ENCODE assay signal across 8 mouse cellular contexts in genomic region chrX:140062135-140062975, GRCm38 (mm10). TPM values are rescaled to one million over a fixed set of nuclear protein-coding genes. Genes with fewer than 3 reads are reported as not detected.
DNase-seq lines count a peak whose midpoint lies in the region; ATAC-seq and TF ChIP-seq lines count a peak whose summit lies in the region.

Gene Nup62cl (minus strand): TSS chrX:140062712.
Gene Pih1h3b (plus strand): TSS chrX:140062879.

- no peak within 1 kb of the TSS for H3K27ac ChIP-seq in layer of hippocampus, adult 2 months
- H3K27ac ChIP-seq in forebrain, embryonic 15.5 days (replicated peaks) = no peak within 1 kb of the TSS
- no peak within 1 kb of the TSS for H3K27ac ChIP-seq in hindbrain, embryonic 10.5 days
- no peak within 1 kb of the TSS for H3K27ac ChIP-seq in limb, embryonic 12.5 days
- no peak within 1 kb of the TSS for H3K27ac ChIP-seq in midbrain, embryonic 11.5 days (ENCODE audit: low read depth, low read length)
- no peak within 1 kb of the TSS for H3K27ac ChIP-seq in stomach, embryonic 16.5 days (ENCODE audit: low read length)

- H3K4me3 ChIP-seq in layer of hippocampus, adult 2 months = peak within 1 kb of the TSS; percentile 42
- H3K4me3 ChIP-seq in forebrain, embryonic 15.5 days = peak within 1 kb of the TSS; percentile 37
- H3K4me3 ChIP-seq in hindbrain, embryonic 10.5 days = peak within 1 kb of the TSS; percentile 48
- peak within 1 kb of the TSS; percentile 38 for H3K4me3 ChIP-seq in limb, embryonic 12.5 days (replicated peaks)
- H3K4me3 ChIP-seq in midbrain, embryonic 11.5 days (ENCODE audit: low read depth, low read length) = peak within 1 kb of the TSS; percentile 34
- H3K4me3 ChIP-seq in stomach, embryonic 16.5 days (replicated peaks; ENCODE audit: low read length) = peak within 1 kb of the TSS; percentile 43

- ATAC-seq in forebrain, embryonic 15.5 days (replicated peaks) = peak; percentile 82
- ATAC-seq in limb, embryonic 12.5 days (ENCODE audit: insufficient number of reproducible peaks, insufficient read depth, low FRiP score, low TSS enrichment, low read depth) = peak; percentile 73; the same call in 1 of the 2 replicates
- peak; percentile 90 for ATAC-seq in midbrain, embryonic 11.5 days (ENCODE audit: low FRiP score)
- peak; percentile 73 for ATAC-seq in stomach, embryonic 16.5 days (ENCODE audit: insufficient read depth, low FRiP score)

- peaks cover 15% of the 10 kb centered on the region; the same call in 1 of the 2 replicates for H3K27me3 ChIP-seq in forebrain, embryonic 15.5 days
- H3K27me3 ChIP-seq in hindbrain, embryonic 10.5 days (ENCODE audit: insufficient read depth, poor library complexity, severe bottlenecking) = peaks cover 46% of the 10 kb centered on the region
- peaks cover 42% of the 10 kb centered on the region for H3K27me3 ChIP-seq in limb, embryonic 12.5 days
- peaks cover 21% of the 10 kb centered on the region for H3K27me3 ChIP-seq in midbrain, embryonic 11.5 days (ENCODE audit: control insufficient read depth, insufficient read depth, low read length)
- peaks cover 16% of the 10 kb centered on the region for H3K27me3 ChIP-seq in stomach, embryonic 16.5 days (ENCODE audit: control insufficient read depth, insufficient read depth, low read length)

- no peak within 1 kb of the TSS for H3K9ac ChIP-seq in forebrain, embryonic 15.5 days (replicated peaks)
- H3K9ac ChIP-seq in limb, embryonic 12.5 days (replicated peaks) = no peak within 1 kb of the TSS
- H3K9ac ChIP-seq in midbrain, embryonic 11.5 days (ENCODE audit: low read length) = no peak within 1 kb of the TSS
- H3K9ac ChIP-seq in stomach, embryonic 16.5 days (ENCODE audit: low read length) = peak within 1 kb of the TSS; percentile 21; the same call in 1 of the 2 replicates

- no peak for TF ChIP-seq CTCF in layer of hippocampus, adult 2 months (conservative IDR thresholded peaks at IDR 0.05)

- 22% methylated on average over 63 of the region's 64 CpGs for WGBS in forebrain, embryonic 15.5 days
- WGBS in hindbrain, embryonic 10.5 days = 25% methylated on average over 64 of the region's 64 CpGs
- WGBS in limb, embryonic 12.5 days = 27% methylated on average over 64 of the region's 64 CpGs
- 24% methylated on average over 61 of the region's 64 CpGs for WGBS in midbrain, embryonic 11.5 days
- WGBS in stomach, embryonic 16.5 days = 20% methylated on average over 64 of the region's 64 CpGs

- peaks cover 7% of the 10 kb centered on the region; the same call in 1 of the 2 replicates for H3K4me1 ChIP-seq in forebrain, embryonic 15.5 days
- peaks cover 3% of the 10 kb centered on the region; the same call in 1 of the 2 replicates for H3K4me1 ChIP-seq in hindbrain, embryonic 10.5 days (replicated peaks)
- no peaks in the 10 kb centered on the region for H3K4me1 ChIP-seq in limb, embryonic 12.5 days (replicated peaks)
- no peaks in the 10 kb centered on the region for H3K4me1 ChIP-seq in midbrain, embryonic 11.5 days (ENCODE audit: control insufficient read depth, insufficient read depth, low read length)
- 0 out of 2 replicates have a peak, but pooled peaks cover 3% of the 10 kb centered on the region for H3K4me1 ChIP-seq in stomach, embryonic 16.5 days (ENCODE audit: control insufficient read depth, insufficient read depth, low read length)

- no peak for DNase-seq in layer of hippocampus, adult 2 months (ENCODE audit: low spot score in 2 of 2)
- DNase-seq in layer of hippocampus, adult 11-12 months (ENCODE audit: low spot score) = no peak
- DNase-seq in c-Kit-positive CD71-negative TER-119-negative erythroid progenitor cells, embryonic 14.5 days (ENCODE audit: low read depth) = peak; percentile 24
- peak; percentile 63 for DNase-seq in hindbrain, embryonic 10.5 days (ENCODE audit: low spot score)
- DNase-seq in midbrain, embryonic 11.5 days (ENCODE audit: low spot score, missing footprints) = peak; percentile 92

- peak within 1 kb of the TSS; percentile 51 for H3K4me2 ChIP-seq in forebrain, embryonic 15.5 days (replicated peaks)
- peak within 1 kb of the TSS; percentile 52 for H3K4me2 ChIP-seq in limb, embryonic 12.5 days
- H3K4me2 ChIP-seq in midbrain, embryonic 11.5 days = peak within 1 kb of the TSS; percentile 43
- peak within 1 kb of the TSS; percentile 52 for H3K4me2 ChIP-seq in stomach, embryonic 16.5 days (ENCODE audit: low read depth, low read length)

- H3K9me3 ChIP-seq in forebrain, embryonic 15.5 days = 0 out of 2 replicates have a peak, but pooled peaks cover 4% of the 10 kb centered on the region
- H3K9me3 ChIP-seq in hindbrain, embryonic 10.5 days = peaks cover 11% of the 10 kb centered on the region
- peaks cover 7% of the 10 kb centered on the region for H3K9me3 ChIP-seq in limb, embryonic 12.5 days
- peaks cover 5% of the 10 kb centered on the region; the same call in 1 of the 2 replicates for H3K9me3 ChIP-seq in midbrain, embryonic 11.5 days (ENCODE audit: control insufficient read depth, low read length)
- peaks cover 10% of the 10 kb centered on the region for H3K9me3 ChIP-seq in stomach, embryonic 16.5 days (replicated peaks; ENCODE audit: control insufficient read depth, low read length)

- H3K36me3 ChIP-seq in forebrain, embryonic 15.5 days = no peaks in the 10 kb centered on the region
- no peaks in the 10 kb centered on the region for H3K36me3 ChIP-seq in hindbrain, embryonic 10.5 days
- H3K36me3 ChIP-seq in limb, embryonic 12.5 days = no peaks in the 10 kb centered on the region
- no peaks in the 10 kb centered on the region for H3K36me3 ChIP-seq in midbrain, embryonic 11.5 days (ENCODE audit: control insufficient read depth, insufficient read depth, low read length)
- no peaks in the 10 kb centered on the region for H3K36me3 ChIP-seq in stomach, embryonic 16.5 days (ENCODE audit: control insufficient read depth, insufficient read depth, low read length)

RNA-seq across cellular contexts. Expression of gene Nup62cl, which starts in this region (rescaled TPM):
- under 1 TPM; 0.41 to 0.59 TPM for total RNA-seq in layer of hippocampus, adult 2 months (2021)
- polyA plus RNA-seq in forebrain, embryonic 15.5 days (2015; fragmentation: Nextera tagmentation; extraction: Ambion mirVana) = 1.9 and 3.0 TPM in 2 replicates
- 1.9 and 3.0 TPM in 2 replicates for polyA plus RNA-seq in hindbrain, embryonic 10.5 days (2016; fragmentation: Nextera tagmentation; extraction: Ambion mirVana)
- 3.4 and 4.4 TPM in 2 replicates for polyA plus RNA-seq in limb, embryonic 12.5 days (2016; fragmentation: Nextera tagmentation; extraction: Ambion mirVana)
- 1.9 and 2.6 TPM in 2 replicates for polyA plus RNA-seq in midbrain, embryonic 11.5 days (2014; fragmentation: Nextera tagmentation; extraction: Ambion mirVana)
- 6.0 and 7.3 TPM in 2 replicates for polyA plus RNA-seq in stomach, embryonic 16.5 days (2015; fragmentation: Nextera tagmentation; extraction: Ambion mirVana)

RNA-seq across cellular contexts. Expression of gene Pih1h3b, which starts in this region (rescaled TPM):
- not detected for total RNA-seq in layer of hippocampus, adult 2 months (2021)
- not detected in 2 replicates for polyA plus RNA-seq in forebrain, embryonic 15.5 days (2015; fragmentation: Nextera tagmentation; extraction: Ambion mirVana)
- polyA plus RNA-seq in hindbrain, embryonic 10.5 days (2016; fragmentation: Nextera tagmentation; extraction: Ambion mirVana) = not detected in 2 replicates
- not detected in 2 replicates for polyA plus RNA-seq in limb, embryonic 12.5 days (2016; fragmentation: Nextera tagmentation; extraction: Ambion mirVana)
- polyA plus RNA-seq in midbrain, embryonic 11.5 days (2014; fragmentation: Nextera tagmentation; extraction: Ambion mirVana) = not detected in 2 replicates
- polyA plus RNA-seq in stomach, embryonic 16.5 days (2015; fragmentation: Nextera tagmentation; extraction: Ambion mirVana) = not detected in 2 replicates

Comparison
In these comparisons a context has a peak if more than half of its experiments do, and no peak if none do; other contexts are left out.
1. DNase-seq: peak in c-Kit-positive CD71-negative TER-119-negative erythroid progenitor cells, embryonic 14.5 days (single experiment), hindbrain, embryonic 10.5 days (single experiment) and midbrain, embryonic 11.5 days (single experiment); none in layer of hippocampus, adult 2 months (0 of 2) and layer of hippocampus, adult 11-12 months (single experiment).
2. Peak in every context shown above with its lines, with median percentiles within 50 percentile points of each other: H3K4me3 ChIP-seq, ATAC-seq and H3K4me2 ChIP-seq.